Mouse (Mus musculus) CH12F3 (cell line): Measurements from ENCODE around the gene Dennd6b.

Experiments
- in situ Hi-C: fragments of 300-500 bp; cut with MboI; formaldehyde crosslinking; loops from 2 replicates; pipeline ENCODE4 v1.14.3; 2020; ENCODE audit warnings: low sequenced_read_pairs

The Dennd6b gene

DNA sequence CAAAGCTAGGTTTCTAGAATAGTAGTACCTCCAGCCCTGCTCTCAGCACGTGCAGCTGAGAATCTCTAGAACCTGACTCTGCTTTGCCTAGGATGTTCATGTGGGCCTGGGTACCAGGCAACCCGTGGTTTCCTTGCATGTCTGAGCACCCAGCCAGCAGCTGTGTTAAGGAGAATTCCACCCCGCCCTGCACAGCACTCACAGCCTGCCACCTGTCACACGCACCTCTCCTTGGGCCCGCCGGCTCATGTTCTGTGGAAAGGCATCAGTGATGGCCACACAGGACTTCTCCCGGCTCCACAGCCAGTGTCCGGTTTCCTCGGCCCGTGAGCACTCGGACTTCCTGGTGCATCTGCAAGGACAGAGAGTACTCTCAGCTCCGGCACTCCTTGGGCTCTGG, 30.8 kb downstream of the Dennd6b start:
- in situ Hi-C loops = no loop called here

DNA sequence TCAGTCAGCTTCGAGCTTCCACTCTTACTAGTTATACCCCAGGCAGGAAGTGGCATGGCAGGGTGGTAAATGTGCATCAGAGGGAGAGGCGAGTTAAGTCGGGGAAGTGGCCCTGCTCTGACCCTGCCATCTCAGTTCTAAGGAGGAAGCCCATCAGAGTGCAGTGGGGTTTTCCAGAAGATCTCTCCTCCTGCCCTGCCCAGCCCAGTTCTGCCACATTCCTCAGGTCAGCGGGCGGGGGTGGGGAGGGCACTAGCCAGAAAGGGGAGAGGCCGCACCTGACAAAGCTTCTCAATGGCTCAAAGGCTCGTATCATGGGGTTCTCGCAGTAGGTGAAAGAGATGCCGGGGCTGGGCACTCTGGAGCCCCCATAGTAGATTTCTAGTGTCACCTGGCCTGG, 34.9 kb downstream of the Dennd6b start:
- in situ Hi-C loops = no loop called here

DNA sequence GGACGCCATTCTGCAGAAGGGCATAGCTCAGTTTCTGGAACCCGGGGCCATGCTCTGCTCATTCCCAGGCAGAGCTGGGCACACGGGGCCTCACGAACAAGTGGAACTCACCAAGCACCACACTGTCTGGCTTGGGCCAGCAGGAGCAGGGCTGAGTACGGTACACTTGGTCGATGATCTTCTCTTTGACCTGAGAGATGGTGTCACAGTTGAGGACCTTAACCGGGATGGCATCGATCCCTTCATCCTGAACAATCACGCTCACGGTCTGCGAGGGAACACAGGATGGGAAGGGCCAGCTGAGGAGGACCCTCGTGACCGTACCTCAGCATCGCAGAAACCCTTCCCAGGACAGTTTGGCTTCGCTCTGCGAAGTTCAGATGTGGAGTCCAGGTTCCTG, 37.8 kb downstream of the Dennd6b start:
- in situ Hi-C loops = no loop called here

- in situ Hi-C loops = no loop called here
Observed at GRCm38 (mm10) chr15:89157954-89158353, 38.3 kb downstream of the Dennd6b start.

- in situ Hi-C loops = no loop called here
Observed at GRCm38 (mm10) chr15:89152312-89152711, 44.0 kb downstream of the Dennd6b start.

DNA sequence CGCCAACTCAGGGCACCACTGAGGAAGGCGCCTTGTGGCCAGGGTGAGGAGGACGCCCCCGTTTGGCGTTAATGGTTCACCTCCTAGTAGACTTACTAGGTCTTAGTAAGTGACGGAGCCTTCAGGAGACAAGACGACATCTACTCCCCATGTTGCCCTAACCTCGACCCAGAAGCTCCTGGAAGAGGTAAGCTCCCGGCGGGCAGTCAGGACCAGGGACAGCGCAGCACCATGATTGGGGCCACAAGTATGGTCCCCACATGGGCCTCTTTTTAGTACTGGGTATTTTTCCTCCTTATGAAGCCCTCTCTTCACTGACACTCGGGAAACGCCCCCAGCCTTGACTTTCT, 46.3 kb downstream of the Dennd6b start:
- in situ Hi-C loops = no loop called here

- in situ Hi-C loops = no loop called here
Observed at GRCm38 (mm10) chr15:89149271-89150040, 46.8 kb downstream of the Dennd6b start, which contains the start of gene Mapk11. Gene Mapk11, minus strand, starts transcription at chr15:89149628.

DNA sequence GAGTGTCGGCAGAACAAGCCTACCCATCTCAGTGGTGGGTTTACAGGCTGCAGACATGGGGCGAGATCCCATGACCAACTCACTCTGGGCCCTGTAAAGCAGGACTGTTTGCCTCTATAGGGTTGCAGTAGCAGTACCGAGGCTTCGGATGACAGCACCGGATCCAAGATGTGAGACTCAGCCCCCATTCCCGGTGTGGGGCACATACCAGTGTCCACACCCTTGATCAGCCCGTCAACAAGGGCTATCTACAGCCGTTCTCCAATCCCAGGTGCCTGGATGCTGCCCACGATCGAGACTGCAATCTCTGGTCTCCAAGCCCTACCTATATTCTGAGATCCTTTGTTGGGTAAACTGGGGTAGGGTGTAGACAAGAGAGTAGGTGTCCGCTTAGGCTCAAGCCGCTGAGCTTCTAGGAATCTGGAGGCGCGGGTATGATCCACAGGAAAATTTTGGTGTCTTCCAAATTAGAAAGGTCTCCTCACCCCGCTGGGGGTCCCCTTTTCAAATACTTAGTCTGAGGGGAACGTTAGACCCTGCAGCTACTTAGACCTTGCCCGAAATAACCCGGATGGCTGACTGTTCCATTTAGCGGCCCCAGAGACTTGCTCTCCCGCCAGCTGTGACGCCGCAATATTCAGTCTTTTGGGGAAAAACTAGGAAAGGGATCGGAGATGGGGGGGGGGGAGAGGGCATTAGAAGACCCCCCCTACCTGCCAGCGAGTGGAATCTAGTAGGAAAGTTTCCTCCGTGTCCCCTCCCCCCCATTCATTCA, 47.6 kb downstream of the Dennd6b start:
- in situ Hi-C loops = no loop called here

DNA sequence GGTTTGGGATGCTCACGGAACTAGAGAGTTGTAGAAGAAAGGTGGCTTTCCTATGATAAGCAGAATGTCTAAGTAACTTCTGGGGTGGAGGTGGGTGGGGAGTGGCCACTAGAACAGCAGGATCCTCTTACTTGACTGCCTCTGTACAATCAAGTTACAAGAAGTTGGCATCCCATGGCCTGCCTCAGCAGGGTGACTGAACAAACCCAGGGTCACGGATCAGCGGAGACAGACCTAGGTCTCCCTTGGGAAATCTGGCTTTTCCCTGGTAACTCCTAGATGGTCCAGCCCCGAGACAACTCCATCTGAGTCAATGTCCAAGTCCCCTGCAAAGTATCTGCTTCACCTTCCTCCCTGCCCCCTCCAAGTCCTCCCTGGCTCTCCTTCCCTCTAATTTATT, 48.4 kb downstream of the Dennd6b start:
- in situ Hi-C loops = no loop called here

- in situ Hi-C loops = no loop called here
Observed at GRCm38 (mm10) chr15:89147456-89147855, 48.8 kb downstream of the Dennd6b start.

DNA sequence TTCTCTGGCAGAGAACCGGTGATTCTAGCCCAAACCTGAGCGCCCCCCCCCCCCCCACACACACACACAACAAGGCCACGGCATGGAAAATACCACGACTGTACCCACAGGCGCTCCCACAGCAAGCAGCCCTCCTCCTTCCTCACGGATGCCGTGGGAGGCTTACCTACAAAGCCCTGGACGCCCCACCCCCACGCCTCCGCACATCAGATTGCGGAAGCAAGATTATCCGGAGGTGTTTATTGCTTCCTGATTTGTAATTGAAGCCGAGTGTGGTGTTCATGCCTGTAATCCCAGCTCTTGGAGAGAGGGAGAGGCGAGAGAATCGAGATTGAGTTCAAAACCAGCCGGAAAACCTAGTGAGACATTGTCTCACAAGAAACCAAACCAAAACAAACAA, 49.3 kb downstream of the Dennd6b start:
- in situ Hi-C loops = no loop called here

DNA sequence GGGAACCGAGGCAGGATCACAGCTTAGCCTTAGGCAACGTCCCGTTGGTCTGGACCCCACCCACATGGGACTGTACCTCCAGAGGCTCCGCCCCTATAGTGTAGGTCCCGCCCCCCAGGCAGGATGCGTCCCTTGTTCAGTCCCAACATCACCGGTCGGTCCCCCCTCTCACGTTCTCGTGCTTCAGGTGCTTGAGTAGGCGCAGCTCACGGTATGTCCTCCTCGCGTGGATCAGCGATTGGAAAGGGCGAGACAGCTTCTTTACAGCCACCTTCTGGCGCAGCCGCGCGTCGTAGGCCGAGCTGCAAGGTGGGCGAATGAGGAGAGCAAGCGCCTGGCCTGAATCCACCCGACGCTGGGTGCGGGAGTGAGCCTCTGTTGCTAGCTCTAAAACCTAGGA, 49.8 kb downstream of the Dennd6b start:
- in situ Hi-C loops = no loop called here

- in situ Hi-C loops = no loop called here
Observed at GRCm38 (mm10) chr15:89145813-89146350, 50.4 kb downstream of the Dennd6b start.

- in situ Hi-C loops = no loop called here
Observed at GRCm38 (mm10) chr15:89144965-89145364, 51.3 kb downstream of the Dennd6b start.

- in situ Hi-C loops = no loop called here
Observed at GRCm38 (mm10) chr15:89143134-89143533, 53.2 kb downstream of the Dennd6b start.

GRCm38 (mm10) chr15:89141905-89142304, 54.4 kb downstream of the Dennd6b start:
- in situ Hi-C loops = no loop called here

GRCm38 (mm10) chr15:89141443-89141842, 54.9 kb downstream of the Dennd6b start:
- in situ Hi-C loops = no loop called here

DNA sequence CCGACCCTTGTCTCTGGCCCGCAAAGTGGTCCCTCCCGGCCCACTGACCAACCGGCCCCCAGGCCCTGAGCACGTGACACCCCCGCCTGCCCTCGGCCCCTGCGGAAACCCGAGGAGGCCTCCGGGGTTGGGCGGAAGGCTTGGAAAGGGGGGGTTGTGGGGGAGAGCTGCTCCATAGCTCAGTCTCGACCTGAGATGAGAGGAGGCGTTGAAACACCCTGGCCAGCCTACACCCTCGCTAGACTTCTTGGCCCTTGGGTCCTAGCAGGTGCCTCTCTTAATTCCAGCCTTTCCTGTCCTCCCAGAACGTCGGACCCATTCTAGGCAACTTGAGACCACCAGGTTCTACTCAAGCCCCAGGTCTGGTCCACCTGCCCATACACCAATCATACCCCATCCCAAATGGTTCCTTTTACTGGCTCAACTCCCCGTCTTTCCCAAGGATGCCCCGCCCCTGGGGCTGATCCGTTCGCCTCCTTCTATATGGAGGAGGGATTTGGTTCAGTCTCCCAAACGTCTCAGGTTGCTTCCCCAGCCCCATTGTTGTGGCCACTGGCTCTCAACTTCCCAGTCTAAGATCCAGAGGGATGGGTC, 55.5 kb downstream of the Dennd6b start, which contains the start of gene Mapk12:
Gene Mapk12 (minus strand): TSS at position 45 of the 594 bp plus-strand sequence.
- in situ Hi-C loops = no loop called here

DNA sequence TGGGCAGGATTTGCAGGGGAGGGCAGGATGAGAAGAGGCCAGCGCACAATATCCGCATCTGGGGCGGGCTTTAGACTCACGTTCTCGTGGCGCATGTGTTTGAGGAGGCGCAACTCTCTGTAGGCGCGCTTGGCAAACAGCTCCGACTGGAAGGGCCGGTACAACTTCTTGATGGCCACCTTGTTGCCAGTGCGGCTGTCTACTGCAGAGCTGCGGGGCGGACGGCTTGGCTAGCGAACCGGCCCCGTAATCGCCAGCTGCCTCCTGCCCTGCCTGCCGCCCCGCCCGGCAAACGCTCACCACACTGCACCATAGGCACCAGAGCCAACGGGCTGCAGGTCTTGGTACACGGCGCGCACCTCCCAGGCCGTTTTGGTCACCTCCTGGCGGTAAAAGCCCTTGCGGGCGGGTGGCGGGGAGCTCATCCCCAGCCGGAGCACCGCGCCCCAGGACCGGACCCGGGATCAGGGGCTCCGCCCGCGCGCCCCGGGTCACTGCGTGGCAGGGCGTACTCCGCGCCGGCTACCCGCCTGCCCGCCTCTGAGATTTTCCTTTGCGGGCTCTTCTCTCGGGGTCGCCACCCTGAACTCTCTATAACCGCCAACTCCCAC, 56.1 kb downstream of the Dennd6b start:
- in situ Hi-C loops = no loop called here

DNA sequence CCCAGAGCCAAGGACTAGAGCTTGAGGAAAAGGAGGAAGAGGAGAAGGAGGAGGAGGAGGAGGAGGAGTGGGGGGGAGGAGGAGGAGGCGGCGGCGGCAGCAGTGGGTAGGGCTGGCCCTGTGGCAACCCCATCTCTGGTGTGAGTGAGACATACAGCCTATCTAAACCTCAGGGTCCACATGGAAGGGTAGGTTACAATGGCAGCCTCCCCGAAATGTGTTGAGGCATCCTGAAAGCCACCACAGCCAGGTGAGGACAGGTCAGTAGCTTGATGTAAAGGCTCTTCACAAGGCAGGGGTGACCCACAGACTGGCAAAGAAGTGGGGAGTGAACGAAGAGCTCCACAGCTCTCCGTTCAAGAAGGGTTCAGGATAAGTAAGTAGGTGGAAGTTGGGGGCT, 57.8 kb downstream of the Dennd6b start:
- in situ Hi-C loops = no loop called here

- in situ Hi-C loops = no loop called here
Observed at GRCm38 (mm10) chr15:89138046-89138405, 58.3 kb downstream of the Dennd6b start.
